Mouse (Mus musculus) kidney, adult 2 months (tissue): ENCODE measurements around the gene Rnf40. TPM values are rescaled to one million over a fixed set of nuclear protein-coding genes. Genes with fewer than 3 reads are reported as not detected.

Source experiments
- DNase-seq: peaks from one replicate; pipeline ENCODE4 v3.0.0; 2021
- H3K27ac ChIP-seq: fragments of 200-500 bp; 2 replicates; pipeline ENCODE4 v1.5.1; 2012; ENCODE audit warnings: low read depth, low read length, control low read depth, inconsistent platforms; ENCODE audit not compliant: insufficient read depth
- H3K27me3 ChIP-seq: fragments of 200-500 bp; replicated peaks from 2 replicates; pipeline ENCODE4 v1.6.1; 2012; ENCODE audit warnings: mild to moderate bottlenecking, moderate library complexity, low read length, inconsistent platforms; ENCODE audit not compliant: control insufficient read depth, insufficient read depth
- H3K36me3 ChIP-seq: fragments of 200-500 bp; 2 replicates; pipeline ENCODE4 v1.6.1; 2012; ENCODE audit warnings: mild to moderate bottlenecking, moderate library complexity, low read length, inconsistent platforms; ENCODE audit not compliant: control insufficient read depth, insufficient read depth
- H3K4me1 ChIP-seq: fragments of 200-500 bp; 2 replicates; pipeline ENCODE4 v1.6.1; 2011; ENCODE audit warnings: low read length; ENCODE audit not compliant: control insufficient read depth, insufficient read depth
- H3K4me3 ChIP-seq: fragments of 200-500 bp; 2 replicates; pipeline ENCODE4 v1.5.1; 2011; ENCODE audit warnings: mild to moderate bottlenecking, low read depth, low read length, control low read depth; ENCODE audit not compliant: insufficient read depth
- CTCF ChIP-seq: fragments of 200-500 bp; conservative IDR thresholded peaks from 2 replicates; pipeline ENCODE4 v1.5.1; 2011; ENCODE audit warnings: low read depth, mild to moderate bottlenecking, control low read depth, low read length, moderate library complexity, mixed read lengths; ENCODE audit not compliant: insufficient read depth, insufficient read length
- POLR2A ChIP-seq: fragments of 200-500 bp; IDR thresholded peaks from one replicate; pipeline ENCODE4 v1.6.1; 2011; ENCODE audit warnings: low read depth, low read length, control low read depth
- WGBS: fragments of 180-500 bp; shearing (Covaris S2); methylation state at CpG from one replicate; pipeline ENCODE4 v1.1.7; 2018; 5-methylcytosine and 5-hydroxymethylcytosine counted together
- polyA plus RNA-seq: library from polyadenylated mRNA; depleted of rRNA; stranded (reverse); fragments of >200 nt; gene quantifications from 2 replicates; pipeline ENCODE4 v1.2.3, GENCODE M21; 2012

Rnf40 gene
- polyA plus RNA-seq, 1 experiment = 24.7 TPM

DNA sequence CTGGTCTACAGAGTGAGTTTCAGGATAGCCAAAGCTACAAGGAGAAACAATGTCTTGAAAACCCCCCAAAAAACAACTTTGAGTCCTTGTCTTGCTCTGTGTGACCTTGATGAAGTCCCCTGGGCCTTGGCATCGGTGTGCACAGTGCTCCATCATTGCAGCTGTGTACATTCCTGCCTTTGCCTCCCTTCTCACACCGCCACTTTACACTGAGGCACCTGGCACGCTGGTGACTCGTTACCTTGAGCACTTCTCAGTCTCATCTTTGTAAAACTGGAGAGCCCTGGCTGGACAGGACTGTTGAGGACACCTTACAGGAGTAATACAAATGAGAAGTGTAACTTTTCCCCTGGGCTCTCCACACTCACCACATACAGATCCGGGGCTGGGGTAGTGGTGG lies 1.4 kb upstream of the Rnf40 start:
- no peak overlapping the region for H3K27ac ChIP-seq
- no peak overlapping the region for H3K4me3 ChIP-seq
- WGBS = 39% methylated on average over 5 of the region's 5 CpGs
- TF ChIP-seq CTCF (no peak), POLR2A (no peak)
- DNase-seq = no peak
- peaks cover 4% of the 10 kb centered on the region; the same call in 1 of the 2 replicates for H3K36me3 ChIP-seq
- H3K4me1 ChIP-seq = peaks cover 7% of the 10 kb centered on the region; the same call in 1 of the 2 replicates
- H3K27me3 ChIP-seq = no peaks in the 10 kb centered on the region

- peak overlapping the region; percentile 91 for H3K4me3 ChIP-seq
- 2% methylated on average over 29 of the region's 29 CpGs for WGBS
- H3K27ac ChIP-seq = peak overlapping the region; percentile 53
- H3K36me3 ChIP-seq = peaks cover 1% of the 10 kb centered on the region
- H3K27me3 ChIP-seq = no peaks in the 10 kb centered on the region
- DNase-seq = no peak
- H3K4me1 ChIP-seq = peaks cover 7% of the 10 kb centered on the region; the same call in 1 of the 2 replicates
- TF ChIP-seq CTCF (no peak), POLR2A (no peak)
Measured at GRCm38 (mm10) chr7:127588901-127589300, 334 bp downstream of the Rnf40 start.

GRCm38 (mm10) chr7:127589637-127590036 lies 1.1 kb downstream of the Rnf40 start:
- Histone ChIP-seq H3K27me3 (no peaks in the 10 kb centered on the region), H3K27ac (no peak overlapping the region), H3K36me3 (peaks cover 1% of the 10 kb centered on the region), H3K4me3 (peak overlapping the region; percentile 91), H3K4me1 (peaks cover 7% of the 10 kb centered on the region; the same call in 1 of the 2 replicates)
- no peak for DNase-seq
- 75% methylated on average over 9 of the region's 9 CpGs for WGBS
- TF ChIP-seq POLR2A (no peak), CTCF (no peak)

GRCm38 (mm10) chr7:127591108-127591507 lies 2.5 kb downstream of the Rnf40 start:
- WGBS = 71% methylated on average over 10 of the region's 10 CpGs
- DNase-seq = no peak
- TF ChIP-seq CTCF (no peak), POLR2A (no peak)
- Histone ChIP-seq H3K27me3 (no peaks in the 10 kb centered on the region), H3K4me1 (peaks cover 7% of the 10 kb centered on the region; the same call in 1 of the 2 replicates), H3K27ac (no peak overlapping the region), H3K4me3 (no peak overlapping the region), H3K36me3 (peaks cover 4% of the 10 kb centered on the region)

- Histone ChIP-seq H3K27me3 (no peaks in the 10 kb centered on the region), H3K36me3 (peaks cover 4% of the 10 kb centered on the region), H3K27ac (no peak overlapping the region), H3K4me1 (peaks cover 7% of the 10 kb centered on the region; the same call in 1 of the 2 replicates), H3K4me3 (no peak overlapping the region)
- WGBS = 90% methylated on average over 14 of the region's 14 CpGs
- no peak for TF ChIP-seq CTCF
- no peak for TF ChIP-seq POLR2A
- DNase-seq = no peak
Measured at GRCm38 (mm10) chr7:127592575-127592974, 4.0 kb downstream of the Rnf40 start.

DNA sequence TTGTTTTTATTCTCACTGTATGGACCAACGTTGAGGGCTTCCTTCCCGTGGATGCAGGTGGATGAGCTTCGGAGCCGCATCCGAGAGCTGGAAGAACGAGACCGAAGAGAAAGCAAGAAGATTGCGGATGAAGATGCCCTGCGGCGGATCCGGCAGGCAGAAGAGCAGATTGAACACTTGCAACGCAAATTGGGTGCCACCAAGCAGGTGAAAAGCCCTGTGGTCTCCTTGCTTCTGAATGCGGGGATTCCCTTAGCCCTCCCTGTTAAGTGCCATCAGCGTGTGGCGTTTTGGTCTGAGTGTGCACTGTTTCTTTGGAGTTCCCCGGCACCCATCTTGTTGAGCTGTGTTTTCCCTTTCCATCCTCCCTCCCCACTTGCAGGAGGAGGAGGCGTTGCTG lies 8.2 kb downstream of the Rnf40 start:
- Histone ChIP-seq H3K4me3 (no peak overlapping the region), H3K4me1 (no peaks in the 10 kb centered on the region), H3K27me3 (no peaks in the 10 kb centered on the region), H3K27ac (no peak overlapping the region), H3K36me3 (peaks cover 8% of the 10 kb centered on the region)
- no peak for DNase-seq
- TF ChIP-seq POLR2A (no peak), CTCF (no peak)
- WGBS = 94% methylated on average over 17 of the region's 17 CpGs

DNA sequence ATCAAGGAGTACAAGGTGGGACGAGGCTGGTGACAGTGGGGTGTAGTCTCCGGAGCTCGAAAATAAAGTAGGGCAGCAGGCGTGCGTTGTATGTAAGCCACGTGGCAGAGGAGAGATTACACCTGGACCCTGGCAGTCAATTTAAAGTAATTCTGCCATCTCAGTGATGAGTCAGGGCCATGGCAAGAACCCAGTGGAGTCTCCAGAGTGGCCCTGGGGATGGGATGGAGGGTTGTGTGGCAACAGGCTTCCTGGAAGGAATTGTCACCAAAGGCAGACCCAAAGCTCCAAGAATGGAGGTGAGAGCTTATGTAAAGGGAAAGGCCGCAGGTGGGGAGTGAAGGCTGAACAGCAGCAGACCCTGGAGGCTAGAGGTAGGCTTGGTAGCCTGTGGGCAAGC lies 12.0 kb downstream of the Rnf40 start:
- Histone ChIP-seq H3K27ac (no peak overlapping the region), H3K36me3 (peaks cover 8% of the 10 kb centered on the region), H3K27me3 (no peaks in the 10 kb centered on the region), H3K4me3 (no peak overlapping the region), H3K4me1 (no peaks in the 10 kb centered on the region)
- WGBS = 95% methylated on average over 7 of the region's 7 CpGs
- no peak for DNase-seq
- TF ChIP-seq POLR2A (no peak), CTCF (no peak)
